Mouse (Mus musculus) cerebellum, postnatal 25 days (tissue): ENCODE measurements around the gene Gramd1c.

ENCODE experiments used
- DNase-seq, 2 experiments: peaks; one replicate each; pipeline ENCODE4 v3.0.0; 2021; ENCODE audit warnings: mixed read lengths in 2 of 2

Gramd1c gene

GRCm38 (mm10) chr16:44018372-44018771 is 44.8 kb downstream of the Gramd1c start:
- no peak for DNase-seq

DNA sequence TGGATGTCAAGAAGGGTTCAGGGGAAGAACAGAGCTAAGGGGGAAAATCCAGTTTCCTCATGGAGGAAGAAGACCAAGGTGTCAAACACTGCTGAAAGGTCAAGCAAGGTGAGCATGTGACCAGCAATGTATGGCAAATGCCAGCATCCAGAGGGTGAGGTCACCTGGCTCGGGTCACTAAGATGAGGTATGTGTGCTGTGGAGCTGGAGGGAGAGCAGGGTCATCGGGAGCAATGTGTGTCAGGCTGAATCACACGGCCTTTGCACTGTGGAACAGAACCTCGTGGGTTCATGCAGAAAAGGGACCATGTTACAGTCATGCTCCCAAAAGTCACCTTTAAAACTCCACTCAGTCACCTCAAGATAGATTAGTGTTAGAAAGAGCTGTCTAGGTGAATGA is 45.4 kb downstream of the Gramd1c start:
- no peak for DNase-seq

DNA sequence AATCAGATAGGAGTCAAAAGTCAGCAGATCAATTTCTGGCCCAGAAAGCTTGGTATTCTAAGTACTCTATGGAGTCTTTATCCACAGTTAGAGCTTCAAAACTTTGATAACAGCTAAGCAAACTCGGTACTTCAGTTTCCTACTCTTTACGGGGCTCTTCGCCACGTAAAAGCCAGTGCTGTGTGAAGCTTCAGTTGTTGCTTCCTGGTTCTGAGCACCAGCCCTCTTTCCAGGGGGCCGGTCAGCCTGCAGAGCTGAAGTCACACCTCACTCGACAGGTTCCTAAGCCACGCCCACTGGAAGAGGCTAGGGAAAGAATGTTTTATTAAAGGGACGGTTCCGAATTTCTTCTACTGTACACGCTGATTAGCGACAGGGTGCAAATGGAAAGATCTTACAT is 47.0 kb downstream of the Gramd1c start:
- no peak for DNase-seq

DNA sequence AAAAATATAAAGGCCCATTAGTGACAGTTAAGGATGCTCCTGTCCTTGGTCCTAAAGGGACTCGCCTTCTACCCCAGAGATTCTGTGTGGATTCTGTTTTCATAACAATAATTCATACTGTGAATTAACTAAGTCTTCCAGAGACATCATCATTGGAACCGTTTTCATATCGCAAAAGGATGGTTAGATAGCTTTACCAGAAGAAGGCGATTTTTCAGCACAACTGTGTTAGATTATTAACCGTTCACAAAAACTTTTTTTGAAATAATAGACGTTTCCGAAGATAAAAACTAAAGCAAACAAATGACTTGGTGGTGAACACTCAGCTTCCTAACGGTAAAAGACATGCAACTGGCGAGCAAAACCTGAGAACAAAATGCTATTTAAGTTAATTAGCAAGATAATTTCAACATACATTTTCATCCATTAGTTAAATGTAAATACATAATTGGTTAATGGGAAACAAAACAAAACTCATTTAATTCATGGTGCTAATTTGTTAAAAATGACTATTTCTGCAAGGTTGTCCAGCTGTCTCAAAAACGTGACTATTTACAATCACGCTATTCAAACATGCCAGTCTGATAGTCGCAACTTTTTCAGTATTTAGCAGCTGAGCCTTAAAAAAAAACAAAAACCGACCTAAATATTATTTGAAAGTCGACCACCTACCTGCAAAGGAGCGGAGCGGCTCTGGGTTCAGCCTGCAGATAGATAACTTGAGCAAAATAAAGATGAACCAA is 47.6 kb downstream of the Gramd1c start:
- DNase-seq: no peak

- no peak for DNase-seq
Observed at GRCm38 (mm10) chr16:44011010-44011409, 52.1 kb downstream of the Gramd1c start.

GRCm38 (mm10) chr16:44002086-44002485 is 61.1 kb downstream of the Gramd1c start:
- peak in 1 of 2 experiments; percentile 9 for DNase-seq

GRCm38 (mm10) chr16:43999541-43999940 is 63.6 kb downstream of the Gramd1c start:
- DNase-seq: peak; percentile 59 to 71

DNA sequence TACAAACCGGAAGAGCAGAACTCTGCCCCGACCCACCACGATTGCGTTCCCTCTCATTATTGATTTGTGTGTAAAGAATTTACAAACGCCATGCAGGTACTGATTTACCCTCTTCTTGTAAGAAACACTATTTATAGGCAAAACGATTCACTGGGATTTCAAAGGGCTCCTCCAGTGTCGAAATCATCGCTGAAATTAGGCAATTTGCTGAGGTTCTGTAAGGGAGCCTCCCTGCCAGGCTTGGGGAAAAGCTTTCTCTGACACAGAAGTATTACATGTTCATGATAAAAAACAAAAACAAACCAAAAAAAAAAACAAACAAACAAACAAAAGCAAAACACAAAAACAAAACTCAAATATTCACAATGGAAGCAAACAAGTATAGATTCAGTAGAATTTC is 64.0 kb downstream of the Gramd1c start:
- no peak for DNase-seq

GRCm38 (mm10) chr16:43994623-43995022 is 68.5 kb downstream of the Gramd1c start:
- DNase-seq: no peak

DNA sequence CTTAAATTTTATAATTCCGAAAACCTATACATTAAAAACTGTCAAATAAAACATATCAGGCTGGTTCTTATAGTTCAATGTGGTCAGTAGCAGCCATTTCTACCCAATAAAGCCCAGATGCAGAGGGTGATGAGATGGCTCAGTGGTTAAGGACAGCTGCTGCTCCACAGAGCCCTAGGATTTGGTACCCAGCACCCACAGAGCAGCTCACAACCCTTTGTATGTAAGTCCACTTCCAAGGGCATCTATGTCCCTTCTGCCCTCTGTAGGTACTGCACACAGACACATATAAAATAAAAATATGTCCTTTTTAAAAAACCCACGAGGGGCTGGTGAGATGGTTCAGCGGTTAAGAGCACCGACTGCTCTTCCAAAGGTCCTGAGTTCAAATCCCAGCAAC is 76.8 kb downstream of the Gramd1c start:
- DNase-seq: no peak

- DNase-seq: no peak
Observed at GRCm38 (mm10) chr16:43980110-43980609, 83.0 kb downstream of the Gramd1c start.

- peak; percentile 54 to 78 for DNase-seq
Observed at GRCm38 (mm10) chr16:43979328-43980109, 83.6 kb downstream of the Gramd1c start, which contains the start of gene Zdhhc23. Zdhhc23 (minus strand) TSS chr16:43979791.

GRCm38 (mm10) chr16:43979010-43979327 is 84.2 kb downstream of the Gramd1c start:
- no peak for DNase-seq

DNA sequence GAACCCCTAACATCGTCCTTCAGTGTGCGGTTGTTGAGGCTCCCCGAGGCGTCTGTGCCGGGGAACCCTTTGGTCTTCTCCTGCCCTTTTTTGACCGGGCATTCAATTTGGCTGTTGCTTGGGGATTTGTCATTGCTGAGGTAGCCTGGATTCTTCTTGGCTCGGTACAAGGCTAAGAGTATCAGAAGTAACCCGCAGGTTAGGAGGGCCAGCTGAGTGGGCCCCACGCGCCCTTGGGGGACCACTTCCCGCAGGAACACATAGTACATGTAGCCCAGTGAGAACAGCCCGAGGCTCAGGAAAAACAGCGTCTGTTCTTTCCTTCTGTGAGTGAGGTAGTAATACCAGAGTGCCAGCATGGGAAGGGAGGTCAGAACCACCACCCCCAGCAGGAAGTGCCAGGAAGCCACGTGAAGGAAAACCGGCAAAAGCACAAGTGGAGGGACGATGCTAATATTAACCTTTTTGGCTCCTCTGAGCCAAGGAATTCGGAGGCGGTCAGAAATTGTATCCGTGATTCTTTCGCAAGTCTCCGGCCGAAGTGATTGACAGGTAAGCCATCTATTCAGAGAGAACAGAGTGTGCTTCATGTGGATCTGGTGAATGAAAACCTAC is 89.4 kb downstream of the Gramd1c start:
- no peak for DNase-seq

GRCm38 (mm10) chr16:43973147-43973546 is 90.0 kb downstream of the Gramd1c start:
- DNase-seq: no peak

DNA sequence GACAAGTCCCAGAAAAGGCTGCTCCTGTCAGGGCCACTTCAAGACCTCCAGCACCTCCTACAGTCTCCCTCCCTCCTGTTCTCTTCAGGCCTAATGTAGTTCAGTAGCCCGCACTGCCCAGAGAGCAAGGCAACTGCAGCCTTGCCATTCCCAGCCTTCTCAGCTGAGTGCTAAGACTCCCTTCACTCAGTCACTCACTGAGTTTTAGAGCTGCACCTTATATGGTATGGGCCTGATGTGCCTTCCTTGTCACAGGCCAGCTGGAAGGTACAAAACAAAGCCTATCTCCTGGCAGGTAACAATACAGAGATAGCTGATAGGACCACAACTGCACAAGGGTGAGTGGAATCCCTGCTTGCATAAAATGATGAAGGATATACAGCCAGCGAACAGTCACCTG is 90.8 kb downstream of the Gramd1c start:
- DNase-seq: no peak

- DNase-seq: no peak
Observed at GRCm38 (mm10) chr16:43971741-43972140, 91.4 kb downstream of the Gramd1c start.

DNA sequence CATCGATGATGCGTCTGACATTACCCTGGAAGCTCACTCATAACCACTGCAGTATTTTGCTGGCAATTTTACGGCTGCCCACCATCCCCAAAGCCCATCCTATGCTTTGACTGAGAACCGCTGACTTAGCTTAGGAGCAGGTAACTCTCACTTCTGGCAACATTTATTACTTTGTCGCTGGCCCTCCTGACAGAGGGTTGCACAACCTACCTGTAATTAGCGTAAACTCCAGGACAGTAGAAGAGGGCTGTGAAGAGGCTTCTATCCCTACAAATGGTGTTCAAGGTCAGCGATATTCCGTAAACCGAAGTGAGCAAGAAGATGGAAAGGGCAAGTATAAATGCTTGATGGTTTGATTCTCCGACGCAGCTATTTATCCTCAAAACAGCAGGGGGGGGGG is 92.0 kb downstream of the Gramd1c start:
- DNase-seq: no peak

- DNase-seq: no peak
Observed at GRCm38 (mm10) chr16:43970426-43970825, 92.7 kb downstream of the Gramd1c start.

DNA sequence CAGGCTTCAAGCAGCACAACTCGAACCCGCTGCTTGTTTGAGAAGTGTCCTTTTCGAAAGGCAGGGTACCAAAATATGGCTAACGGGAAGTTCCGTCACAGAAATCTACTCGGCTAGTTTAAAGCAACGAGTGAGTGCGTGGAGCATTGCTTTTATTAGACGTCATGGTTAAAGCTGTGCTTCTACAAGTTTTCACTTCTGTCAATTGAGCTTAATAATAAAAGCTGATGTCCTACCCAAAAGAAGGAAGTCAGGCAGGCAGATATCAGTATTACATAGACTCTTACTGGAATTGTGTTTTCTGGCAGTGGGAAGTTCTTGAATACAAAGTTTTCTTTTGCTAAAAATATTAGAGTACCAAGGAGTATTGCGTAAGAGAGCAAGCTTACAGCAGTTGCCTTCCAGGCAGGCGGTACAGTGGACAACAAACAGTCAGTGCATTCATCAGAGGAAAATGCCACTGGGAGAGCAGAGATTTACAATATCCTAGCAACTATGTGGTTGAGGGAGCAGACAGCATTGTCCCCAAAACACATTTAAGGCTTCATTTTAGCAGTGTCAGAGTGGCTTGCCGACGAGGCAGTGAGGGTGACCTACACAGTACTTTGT is 97.3 kb downstream of the Gramd1c start:
- DNase-seq: no peak

GRCm38 (mm10) chr16:43963780-43964179 is 99.4 kb downstream of the Gramd1c start:
- DNase-seq: no peak

GRCm38 (mm10) chr16:43963291-43963690 is 99.9 kb downstream of the Gramd1c start:
- DNase-seq: no peak

DNA sequence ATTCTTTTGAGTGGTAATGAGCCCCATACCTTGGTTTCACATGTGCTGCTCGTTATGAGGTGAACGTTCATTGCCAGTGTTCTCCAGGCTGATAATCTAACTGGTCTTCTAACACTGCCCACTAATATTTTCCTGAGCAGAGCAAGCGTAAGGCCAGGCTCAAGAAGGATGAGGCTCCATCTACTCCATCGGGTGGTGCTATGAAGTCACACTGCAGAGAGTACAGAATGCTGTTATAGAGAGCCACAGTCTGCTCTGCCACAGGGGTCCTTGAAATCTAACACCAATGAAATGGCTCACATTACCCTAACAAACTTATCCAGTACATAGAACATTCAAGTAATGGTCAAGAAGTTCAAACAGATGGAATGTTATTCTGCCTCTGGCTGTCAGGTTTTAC is 105.1 kb downstream of the Gramd1c start:
- no peak for DNase-seq
